Mouse (Mus musculus) embryo, embryonic 11.5 days (tissue): ENCODE measurements around the gene Mybpc3.

ENCODE experiments used
- DNase-seq: peaks from one replicate; pipeline ENCODE4 v3.0.0-alpha.2; 2012; ENCODE audit warnings: low read depth, low spot score

Gene Mybpc3

GRCm38 (mm10) chr2:91117585-91118275 lies at the start of gene Mybpc3:
TSS of gene Mybpc3 (plus strand) at chr2:91118144.
- DNase-seq: no peak

- no peak for DNase-seq
Measured at GRCm38 (mm10) chr2:91068162-91068871, 49.6 kb upstream of the Mybpc3 start.

GRCm38 (mm10) chr2:91068872-91069165 lies 49.1 kb upstream of the Mybpc3 start:
- DNase-seq: no peak

GRCm38 (mm10) chr2:91069306-91070000 lies 48.5 kb upstream of the Mybpc3 start:
- DNase-seq: no peak

- DNase-seq: peak; percentile 89
Measured at GRCm38 (mm10) chr2:91070076-91070800, 47.7 kb upstream of the Mybpc3 start, which contains the start of gene Slc39a13. TSS of gene Slc39a13 (minus strand) at chr2:91070417.

GRCm38 (mm10) chr2:91071059-91071458 lies 46.9 kb upstream of the Mybpc3 start:
- DNase-seq: no peak

- DNase-seq: no peak
Measured at GRCm38 (mm10) chr2:91072092-91072491, 45.9 kb upstream of the Mybpc3 start.

GRCm38 (mm10) chr2:91077957-91078313 lies 40.0 kb upstream of the Mybpc3 start:
- no peak for DNase-seq

GRCm38 (mm10) chr2:91078314-91079025 lies 39.5 kb upstream of the Mybpc3 start:
- DNase-seq: no peak

- DNase-seq: no peak
Measured at GRCm38 (mm10) chr2:91079026-91079384, 38.9 kb upstream of the Mybpc3 start.

GRCm38 (mm10) chr2:91080784-91081513 lies 37.0 kb upstream of the Mybpc3 start:
- no peak for DNase-seq

- no peak for DNase-seq
Measured at GRCm38 (mm10) chr2:91081775-91082695, 35.9 kb upstream of the Mybpc3 start, which contains the start of gene Spi1. TSS of gene Spi1 (plus strand) at chr2:91082390.

- no peak for DNase-seq
Measured at GRCm38 (mm10) chr2:91082844-91083243, 35.1 kb upstream of the Mybpc3 start.

GRCm38 (mm10) chr2:91083366-91083940 lies 34.5 kb upstream of the Mybpc3 start:
- DNase-seq: no peak

GRCm38 (mm10) chr2:91084179-91084820 lies 33.6 kb upstream of the Mybpc3 start:
- no peak for DNase-seq

GRCm38 (mm10) chr2:91085494-91086391 lies 32.2 kb upstream of the Mybpc3 start:
- no peak for DNase-seq

GRCm38 (mm10) chr2:91086392-91087237 lies 31.3 kb upstream of the Mybpc3 start:
- DNase-seq: no peak
